Mouse (Mus musculus): ENCODE measurements around the gene Spink4. TPM values are rescaled to one million over a fixed set of nuclear protein-coding genes. Genes with fewer than 3 reads are reported as not detected.

Gene Spink4
- total and polyA plus RNA-seq, 3 experiments = 0.19 to 1.4 TPM; not detected in 1

DNA sequence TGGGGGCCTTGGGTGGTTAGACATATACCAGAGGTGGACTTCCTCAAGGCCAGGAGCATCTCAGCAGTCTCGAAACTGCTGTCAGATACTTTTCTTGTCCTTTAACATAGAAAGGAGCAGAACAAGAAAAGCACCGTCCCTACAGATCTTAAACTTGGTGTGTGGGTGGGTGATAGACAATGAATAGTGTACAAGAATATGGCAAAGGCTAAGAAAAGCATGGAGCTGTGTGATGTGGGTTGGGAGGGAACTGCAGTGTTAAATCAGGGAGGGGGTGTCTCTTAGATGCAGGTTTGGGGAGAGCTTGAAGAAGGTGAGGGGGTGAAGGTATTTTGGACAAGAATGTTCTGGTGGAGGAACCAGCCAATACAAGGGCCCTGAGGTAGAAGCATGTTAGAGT lies 724 bp downstream of the Spink4 start:
- H3K4me1 ChIP-seq (ENCODE audit: control insufficient read depth in 1 of 2, insufficient read depth in 2 of 2, low read length in 2 of 2) = peaks cover 6 to 19% of the 10 kb centered on the region in 2 experiments; a peak in 3 of 4 replicates
- no peaks in the 10 kb centered on the region; a peak in 2 of 4 replicates for H3K36me3 ChIP-seq (ENCODE audit: control insufficient read depth in 1 of 2, insufficient read depth in 2 of 2, low read length in 2 of 2)
- TF ChIP-seq SIN3A (IDR thresholded peaks at IDR 0.05; ENCODE audit: low read length) (no peak), JUND (IDR thresholded peaks at IDR 0.05; ENCODE audit: low read depth, low read length) (no peak), POLR2AphosphoS2 (IDR thresholded peaks at IDR 0.05; ENCODE audit: low read length) (no peak)
- H3K27me3 ChIP-seq (ENCODE audit: control insufficient read depth in 1 of 2, insufficient read depth in 2 of 2, low read length in 2 of 2) = no peaks in the 10 kb centered on the region
- no peaks in the 10 kb centered on the region for H3K9me3 ChIP-seq (replicated peaks; ENCODE audit: insufficient read depth, low read length)
- no peaks in the 10 kb centered on the region for H3K79me2 ChIP-seq (ENCODE audit: control insufficient read depth, insufficient read depth, low read length, poor library complexity)
- no peak overlapping the region for H3K4me3 ChIP-seq (ENCODE audit: control insufficient read depth in 1 of 2, insufficient read depth in 1 of 2, low read depth in 2 of 2, low read length in 2 of 2)
- H3K9ac ChIP-seq (ENCODE audit: control insufficient read depth, low read depth, low read length, poor library complexity, severe bottlenecking) = no peak overlapping the region
- no peak for DNase-seq (ENCODE audit: low read depth, low spot score)
- H3K27ac ChIP-seq (ENCODE audit: control insufficient read depth, low read depth, low read length) = no peak overlapping the region

DNA sequence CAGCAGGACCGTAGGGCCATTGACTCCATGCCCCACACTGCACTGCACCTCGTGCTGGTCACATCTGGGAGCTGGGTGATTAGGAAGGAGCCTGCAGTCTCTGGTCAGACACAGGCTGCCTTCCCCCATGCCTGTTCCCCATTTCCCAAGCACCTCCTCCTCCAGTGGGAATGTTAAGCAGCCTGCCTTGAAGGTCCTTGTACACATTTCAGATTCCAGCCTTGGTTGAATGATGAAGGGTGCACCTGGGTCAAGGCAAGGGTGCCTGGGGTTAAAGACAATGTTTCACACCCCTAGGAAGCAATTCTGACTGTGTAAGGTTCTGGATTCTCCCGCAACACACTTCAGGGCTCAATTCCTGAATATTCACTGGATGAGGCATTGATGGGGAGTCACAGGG lies 1.4 kb downstream of the Spink4 start:
- Histone ChIP-seq H3K4me1 (ENCODE audit: control insufficient read depth in 1 of 2, insufficient read depth in 2 of 2, low read length in 2 of 2) (peaks cover 6 to 13% of the 10 kb centered on the region in 2 experiments; a peak in 3 of 4 replicates), H3K4me3 (ENCODE audit: control insufficient read depth in 1 of 2, insufficient read depth in 1 of 2, low read depth in 2 of 2, low read length in 2 of 2) (no peak overlapping the region), H3K79me2 (ENCODE audit: control insufficient read depth, insufficient read depth, low read length, poor library complexity) (no peaks in the 10 kb centered on the region), H3K36me3 (ENCODE audit: control insufficient read depth in 1 of 2, insufficient read depth in 2 of 2, low read length in 2 of 2) (no peaks in the 10 kb centered on the region; a peak in 1 of 4 replicates), H3K9me3 (replicated peaks; ENCODE audit: insufficient read depth, low read length) (no peaks in the 10 kb centered on the region), H3K27ac (ENCODE audit: control insufficient read depth, low read depth, low read length) (no peak overlapping the region), H3K9ac (ENCODE audit: control insufficient read depth, low read depth, low read length, poor library complexity, severe bottlenecking) (no peak overlapping the region), H3K27me3 (ENCODE audit: control insufficient read depth in 1 of 2, insufficient read depth in 2 of 2, low read length in 2 of 2) (no peaks in the 10 kb centered on the region)
- TF ChIP-seq TBP (IDR thresholded peaks at IDR 0.05; ENCODE audit: low read depth, low read length) = no peak
- no peak for TF ChIP-seq E2F4 (IDR thresholded peaks at IDR 0.05; ENCODE audit: borderline replicate concordance, low read depth, low read length)
- TF ChIP-seq GATA1 (IDR thresholded peaks at IDR 0.05; ENCODE audit: low read depth, low read length) = no peak
- DNase-seq (ENCODE audit: low read depth, low spot score) = no peak

DNA sequence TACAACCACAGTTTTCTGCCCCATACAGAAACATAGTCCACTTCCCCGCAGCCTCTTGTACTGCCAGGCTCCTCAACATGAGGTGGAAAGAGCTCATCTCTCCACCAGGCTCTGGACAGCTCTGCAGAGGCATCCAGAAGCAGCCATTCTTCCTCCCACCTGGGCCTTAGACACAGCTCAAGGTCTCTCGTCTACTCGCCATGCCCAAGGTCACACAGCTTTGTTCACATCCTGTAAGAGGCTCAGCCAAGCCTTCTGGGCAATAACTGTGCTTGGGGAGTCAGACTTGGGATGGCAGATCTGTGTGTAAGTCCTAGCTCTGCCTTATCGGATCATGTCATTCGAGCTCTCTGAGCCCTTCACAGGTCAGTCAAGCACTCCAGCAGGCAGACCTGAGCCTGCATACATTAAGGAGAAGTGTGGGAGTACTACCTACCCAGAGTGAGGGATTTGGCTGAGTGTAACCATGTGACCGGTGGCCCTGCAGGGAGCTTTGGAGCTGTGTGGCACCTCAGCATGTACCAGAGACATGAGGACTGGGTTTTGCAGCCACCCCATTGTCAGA lies 3.3 kb downstream of the Spink4 start:
- H3K79me2 ChIP-seq (ENCODE audit: control insufficient read depth, insufficient read depth, low read length, poor library complexity) = no peaks in the 10 kb centered on the region
- H3K36me3 ChIP-seq (ENCODE audit: control insufficient read depth in 1 of 2, insufficient read depth in 2 of 2, low read length in 2 of 2) = no peaks in the 10 kb centered on the region; a peak in 1 of 4 replicates
- no peak overlapping the region for H3K27ac ChIP-seq (ENCODE audit: control insufficient read depth, low read depth, low read length)
- no peak overlapping the region for H3K9ac ChIP-seq (ENCODE audit: control insufficient read depth, low read depth, low read length, poor library complexity, severe bottlenecking)
- H3K9me3 ChIP-seq (replicated peaks; ENCODE audit: insufficient read depth, low read length) = no peaks in the 10 kb centered on the region
- no peaks in the 10 kb centered on the region for H3K27me3 ChIP-seq (ENCODE audit: control insufficient read depth in 1 of 2, insufficient read depth in 2 of 2, low read length in 2 of 2)
- no peak for DNase-seq (ENCODE audit: low read depth, low spot score)
- H3K4me3 ChIP-seq (ENCODE audit: control insufficient read depth in 1 of 2, insufficient read depth in 1 of 2, low read depth in 2 of 2, low read length in 2 of 2) = no peak overlapping the region
- TF ChIP-seq MXI1 (IDR thresholded peaks at IDR 0.05; ENCODE audit: low read depth, low read length) = no peak
- TF ChIP-seq SMC3 (IDR thresholded peaks at IDR 0.05; ENCODE audit: low read depth, low read length) = no peak
- no peak for TF ChIP-seq TAL1 (IDR thresholded peaks at IDR 0.05; ENCODE audit: low read length)
- no peak for TF ChIP-seq CHD2 (IDR thresholded peaks at IDR 0.05; ENCODE audit: low read length)
- no peak for TF ChIP-seq E2F4 (IDR thresholded peaks at IDR 0.05; ENCODE audit: borderline replicate concordance, low read depth, low read length)
- no peak for TF ChIP-seq POLR2AphosphoS5 (IDR thresholded peaks at IDR 0.05; ENCODE audit: borderline replicate concordance, low read depth, low read length)
- no peak for TF ChIP-seq GABPA (IDR thresholded peaks at IDR 0.05; ENCODE audit: low read depth, low read length)
- no peak for TF ChIP-seq GATA1 (IDR thresholded peaks at IDR 0.05; ENCODE audit: low read depth, low read length)
- TF ChIP-seq MEF2A (IDR thresholded peaks at IDR 0.05; ENCODE audit: extremely low read depth, insufficient replicate concordance, low read depth, low read length, poor library complexity, severe bottlenecking) = no peak
- TF ChIP-seq ZKSCAN1 (IDR thresholded peaks at IDR 0.05; ENCODE audit: low read depth, low read length) = no peak
- TF ChIP-seq BHLHE40 (IDR thresholded peaks at IDR 0.05; ENCODE audit: borderline replicate concordance, low read depth, low read length) = no peak
- no peak for TF ChIP-seq POLR2A (IDR thresholded peaks at IDR 0.05; ENCODE audit: control insufficient read depth in 1 of 2, insufficient read depth in 1 of 2, low read depth in 1 of 2, low read length in 2 of 2, poor library complexity in 1 of 2)
- TF ChIP-seq USF2 (IDR thresholded peaks at IDR 0.05; ENCODE audit: borderline replicate concordance in 1 of 2, insufficient read depth in 1 of 2, low read depth in 1 of 2, low read length in 2 of 2) = no peak
- no peak for TF ChIP-seq ZNF384 (IDR thresholded peaks at IDR 0.05; ENCODE audit: low read depth, low read length)
- no peak for TF ChIP-seq UBTF (IDR thresholded peaks at IDR 0.05; ENCODE audit: borderline replicate concordance, insufficient read depth, low read depth, low read length)
- TF ChIP-seq ETS1 (IDR thresholded peaks at IDR 0.05; ENCODE audit: low read depth, low read length) = no peak
- TF ChIP-seq MYB (IDR thresholded peaks at IDR 0.05; ENCODE audit: low read depth, low read length) = no peak
- no peak for TF ChIP-seq NELFE (IDR thresholded peaks at IDR 0.05; ENCODE audit: low read depth, low read length)
- peaks cover 6 to 13% of the 10 kb centered on the region in 2 experiments; a peak in 3 of 4 replicates for H3K4me1 ChIP-seq (ENCODE audit: control insufficient read depth in 1 of 2, insufficient read depth in 2 of 2, low read length in 2 of 2)
